Mouse (Mus musculus) cerebellum, adult 2 months (tissue): ENCODE measurements around the gene Camk2d.

Experiments
- CTCF ChIP-seq: fragments of 200-500 bp; IDR thresholded peaks from 2 replicates; pipeline ENCODE4 v1.5.1; 2011; ENCODE audit warnings: low read depth, mild to moderate bottlenecking, control low read depth, low read length, moderate library complexity, borderline replicate concordance; ENCODE audit not compliant: insufficient read depth
- POLR2A ChIP-seq: fragments of 200-500 bp; IDR thresholded peaks from 2 replicates; pipeline ENCODE4 v1.6.1; 2011; ENCODE audit warnings: low read length, control low read depth, borderline replicate concordance; ENCODE audit not compliant: insufficient read depth

DNA sequence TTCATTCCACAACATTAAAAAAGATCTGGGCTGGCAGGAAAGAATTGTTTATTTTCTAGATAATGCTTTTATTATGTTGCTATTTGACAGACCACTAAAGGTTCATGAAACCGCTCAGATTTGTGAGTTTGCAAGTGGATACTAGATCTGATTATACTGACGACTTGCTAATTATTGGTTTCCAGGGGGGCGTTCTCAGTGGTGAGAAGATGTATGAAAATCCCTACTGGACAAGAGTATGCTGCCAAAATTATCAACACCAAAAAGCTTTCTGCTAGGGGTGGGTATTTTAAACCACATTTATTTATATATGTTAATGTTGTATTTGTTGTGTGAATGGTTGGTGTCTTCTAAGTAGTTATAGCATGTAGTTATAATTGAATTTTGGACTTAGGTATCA lies 2.8 kb downstream of the Camk2d start:
- TF ChIP-seq CTCF (no peak), POLR2A (no peak)
